Mouse (Mus musculus) heart, embryonic 12.5 days (tissue): ENCODE measurements at regions not wholly inside any gene's neighbourhood (a gene's known extent, or its start where the extent isn't known, plus 50 kb on each side); places are given as distances from the start of the nearest gene placed in this dataset.

Source experiments
- ATAC-seq: fragments of 200-750 bp; cut with Nextera tagmentation; 2 replicates; pipeline ENCODE4 v1.8.0; 2017; ENCODE audit warnings: moderate TSS enrichment, moderate library complexity; ENCODE audit not compliant: insufficient number of reproducible peaks, low FRiP score
- H3K27ac ChIP-seq: fragments of 300-500 bp; sonication (generic); 2 replicates; pipeline ENCODE4 v1.5.1; 2016; ENCODE audit warnings: mild to moderate bottlenecking, moderate library complexity; ENCODE audit not compliant: poor library complexity, severe bottlenecking
- H3K27me3 ChIP-seq: fragments of 300-500 bp; sonication (generic); replicated peaks from 2 replicates; pipeline ENCODE4 v1.6.1; 2016; ENCODE audit warnings: mild to moderate bottlenecking, moderate library complexity
- H3K36me3 ChIP-seq: fragments of 300-500 bp; sonication (generic); 2 replicates; pipeline ENCODE4 v1.6.1; 2016; ENCODE audit warnings: mild to moderate bottlenecking, moderate library complexity
- H3K4me1 ChIP-seq: fragments of 300-500 bp; sonication (generic); replicated peaks from 2 replicates; pipeline ENCODE4 v1.6.1; 2016; ENCODE audit warnings: mild to moderate bottlenecking
- H3K4me2 ChIP-seq: fragments of 300-500 bp; sonication (generic); 2 replicates; pipeline ENCODE4 v1.6.1; 2016; ENCODE audit warnings: mild to moderate bottlenecking, moderate library complexity
- H3K4me3 ChIP-seq: fragments of 300-500 bp; sonication (generic); 2 replicates; pipeline ENCODE4 v1.5.1; 2016; ENCODE audit warnings: mild to moderate bottlenecking
- H3K9ac ChIP-seq: fragments of 300-500 bp; sonication (generic); 2 replicates; pipeline ENCODE4 v1.6.1; 2016; ENCODE audit warnings: mild to moderate bottlenecking, moderate library complexity
- H3K9me3 ChIP-seq: fragments of 300-500 bp; sonication (generic); replicated peaks from 2 replicates; pipeline ENCODE4 v1.6.1; 2016; ENCODE audit warnings: mild to moderate bottlenecking, moderate library complexity
- WGBS: fragments of 180-500 bp; shearing (Covaris S2); methylation state at CpG from one replicate; pipeline ENCODE4 v1.1.7; 2016; 5-methylcytosine and 5-hydroxymethylcytosine counted together

GRCm38 (mm10) chr17:61520087-61520486 is 1361.0 kb downstream of the Efna5 start:
- Histone ChIP-seq H3K27me3 (no peaks in the 10 kb centered on the region), H3K4me1 (no peaks in the 10 kb centered on the region), H3K27ac (no peak overlapping the region), H3K36me3 (no peaks in the 10 kb centered on the region), H3K4me3 (no peak overlapping the region), H3K4me2 (no peak overlapping the region), H3K9ac (no peak overlapping the region), H3K9me3 (no peaks in the 10 kb centered on the region)
- ATAC-seq, result no peak

- Histone ChIP-seq H3K4me1 (no peaks in the 10 kb centered on the region), H3K4me2 (no peak overlapping the region), H3K9me3 (no peaks in the 10 kb centered on the region), H3K36me3 (no peaks in the 10 kb centered on the region), H3K9ac (no peak overlapping the region), H3K27ac (no peak overlapping the region), H3K27me3 (no peaks in the 10 kb centered on the region), H3K4me3 (no peak overlapping the region)
- WGBS, result 69% methylated on average over 1 of the region's 1 CpGs
- ATAC-seq, result no peak
These were observed 1366.1 kb downstream of the Efna5 start for GRCm38 (mm10) chr17:61515059-61515458.

GRCm38 (mm10) chr17:61513433-61513832 is 1367.7 kb downstream of the Efna5 start:
- no peaks in the 10 kb centered on the region for H3K36me3 ChIP-seq
- no peaks in the 10 kb centered on the region for H3K27me3 ChIP-seq
- 88% methylated on average over 4 of the region's 4 CpGs for WGBS
- H3K4me1 ChIP-seq, result no peaks in the 10 kb centered on the region
- H3K4me3 ChIP-seq, result no peak overlapping the region
- H3K4me2 ChIP-seq, result no peak overlapping the region
- no peak for ATAC-seq
- no peak overlapping the region for H3K9ac ChIP-seq
- no peaks in the 10 kb centered on the region for H3K9me3 ChIP-seq
- no peak overlapping the region for H3K27ac ChIP-seq

GRCm38 (mm10) chr17:61495261-61495660 is 1385.9 kb downstream of the Efna5 start:
- WGBS, result 70% methylated on average over 3 of the region's 3 CpGs
- Histone ChIP-seq H3K9ac (no peak overlapping the region), H3K27me3 (no peaks in the 10 kb centered on the region), H3K4me1 (no peaks in the 10 kb centered on the region), H3K27ac (no peak overlapping the region), H3K36me3 (no peaks in the 10 kb centered on the region), H3K9me3 (peaks cover 3% of the 10 kb centered on the region; the same call in 1 of the 2 replicates), H3K4me3 (no peak overlapping the region), H3K4me2 (no peak overlapping the region)
- ATAC-seq, result no peak

- Histone ChIP-seq H3K4me1 (no peaks in the 10 kb centered on the region), H3K4me2 (no peak overlapping the region), H3K9ac (no peak overlapping the region), H3K27me3 (no peaks in the 10 kb centered on the region), H3K4me3 (no peak overlapping the region), H3K27ac (no peak overlapping the region), H3K9me3 (peaks cover 46% of the 10 kb centered on the region), H3K36me3 (no peaks in the 10 kb centered on the region)
- ATAC-seq, result no peak
- WGBS, result 60% methylated on average over 5 of the region's 5 CpGs
These were observed 1403.7 kb downstream of the Efna5 start for GRCm38 (mm10) chr17:61477457-61477856.

- peaks cover 30% of the 10 kb centered on the region for H3K9me3 ChIP-seq
- no peak overlapping the region for H3K4me2 ChIP-seq
- no peaks in the 10 kb centered on the region for H3K4me1 ChIP-seq
- H3K9ac ChIP-seq, result no peak overlapping the region
- H3K27ac ChIP-seq, result no peak overlapping the region
- ATAC-seq, result peak; percentile 77
- no peaks in the 10 kb centered on the region for H3K36me3 ChIP-seq
- no peak overlapping the region for H3K4me3 ChIP-seq
- 74% methylated on average over 11 of the region's 11 CpGs for WGBS
- H3K27me3 ChIP-seq, result no peaks in the 10 kb centered on the region
These were observed 1406.7 kb downstream of the Efna5 start for GRCm38 (mm10) chr17:61474405-61474804.

- Histone ChIP-seq H3K4me2 (no peak overlapping the region), H3K4me3 (no peak overlapping the region), H3K27ac (no peak overlapping the region), H3K9ac (no peak overlapping the region), H3K4me1 (no peaks in the 10 kb centered on the region), H3K9me3 (no peaks in the 10 kb centered on the region), H3K36me3 (no peaks in the 10 kb centered on the region), H3K27me3 (no peaks in the 10 kb centered on the region)
- WGBS, result 72% methylated on average over 2 of the region's 2 CpGs
- no peak for ATAC-seq
These were observed 1428.2 kb downstream of the Efna5 start for GRCm38 (mm10) chr17:61452943-61453342.

GRCm38 (mm10) chr17:61426846-61427245 is 1454.3 kb downstream of the Efna5 start:
- Histone ChIP-seq H3K9ac (no peak overlapping the region), H3K4me1 (no peaks in the 10 kb centered on the region), H3K4me3 (no peak overlapping the region), H3K27ac (no peak overlapping the region), H3K4me2 (no peak overlapping the region), H3K36me3 (no peaks in the 10 kb centered on the region), H3K9me3 (no peaks in the 10 kb centered on the region), H3K27me3 (no peaks in the 10 kb centered on the region)
- no peak for ATAC-seq
- WGBS, result 72% methylated on average over 8 of the region's 8 CpGs
